Mouse (Mus musculus): ENCODE results near the gene Mapkapk2. TPM values are rescaled to one million over a fixed set of nuclear protein-coding genes. Genes with fewer than 3 reads are reported as not detected.

Gene Mapkapk2
- polyA plus RNA-seq, 1 experiment, result 120 TPM

GRCm38 (mm10) chr1:131074524-131074938, 23.1 kb downstream of the Mapkapk2 start:
- Histone ChIP-seq H3K4me1 (ENCODE audit: control insufficient read depth, insufficient read depth, low read length) (peaks cover 31% of the 10 kb centered on the region), H3K4me3 (replicated peaks; ENCODE audit: extremely low read depth, low read depth, low read length) (no peak overlapping the region)
- DNase-seq, result no peak
- TF ChIP-seq POLR2A (IDR thresholded peaks at IDR 0.05; ENCODE audit: borderline replicate concordance, extremely low read depth, low read depth, low read length), result no peak
- TF ChIP-seq CTCF (IDR thresholded peaks at IDR 0.05; ENCODE audit: insufficient read depth, low read length), result no peak
- WGBS, result 35% methylated on average over 8 of the region's 8 CpGs

GRCm38 (mm10) chr1:131072376-131072990, 25.1 kb downstream of the Mapkapk2 start:
- DNase-seq, result no peak
- no peak for TF ChIP-seq POLR2A (IDR thresholded peaks at IDR 0.05; ENCODE audit: borderline replicate concordance, extremely low read depth, low read depth, low read length)
- no peak for TF ChIP-seq CTCF (IDR thresholded peaks at IDR 0.05; ENCODE audit: insufficient read depth, low read length)
- Histone ChIP-seq H3K4me1 (ENCODE audit: control insufficient read depth, insufficient read depth, low read length) (peaks cover 22% of the 10 kb centered on the region), H3K4me3 (replicated peaks; ENCODE audit: extremely low read depth, low read depth, low read length) (no peak overlapping the region)
- 59% methylated on average over 7 of the region's 7 CpGs for WGBS

GRCm38 (mm10) chr1:131069010-131069409, 28.6 kb downstream of the Mapkapk2 start:
- WGBS, result 67% methylated on average over 7 of the region's 7 CpGs
- peaks cover 9% of the 10 kb centered on the region for H3K4me1 ChIP-seq (ENCODE audit: control insufficient read depth, insufficient read depth, low read length)
- TF ChIP-seq CTCF (IDR thresholded peaks at IDR 0.05; ENCODE audit: insufficient read depth, low read length) (no peak), POLR2A (IDR thresholded peaks at IDR 0.05; ENCODE audit: borderline replicate concordance, extremely low read depth, low read depth, low read length) (no peak)
- no peak overlapping the region for H3K4me3 ChIP-seq (replicated peaks; ENCODE audit: extremely low read depth, low read depth, low read length)
- DNase-seq, result no peak

GRCm38 (mm10) chr1:131068011-131068727, 29.5 kb downstream of the Mapkapk2 start:
- WGBS, result 71% methylated on average over 10 of the region's 10 CpGs
- Histone ChIP-seq H3K4me3 (replicated peaks; ENCODE audit: extremely low read depth, low read depth, low read length) (no peak overlapping the region), H3K4me1 (ENCODE audit: control insufficient read depth, insufficient read depth, low read length) (peaks cover 7% of the 10 kb centered on the region; the same call in 1 of the 2 replicates)
- TF ChIP-seq CTCF (IDR thresholded peaks at IDR 0.05; ENCODE audit: insufficient read depth, low read length) (no peak), POLR2A (IDR thresholded peaks at IDR 0.05; ENCODE audit: borderline replicate concordance, extremely low read depth, low read depth, low read length) (no peak)
- DNase-seq, result no peak

- DNase-seq, result no peak
- H3K4me1 ChIP-seq (ENCODE audit: control insufficient read depth, insufficient read depth, low read length), result peaks cover 31% of the 10 kb centered on the region
- no peak overlapping the region for H3K4me3 ChIP-seq (replicated peaks; ENCODE audit: extremely low read depth, low read depth, low read length)
- no peak for TF ChIP-seq CTCF (IDR thresholded peaks at IDR 0.05; ENCODE audit: insufficient read depth, low read length)
- TF ChIP-seq POLR2A (IDR thresholded peaks at IDR 0.05; ENCODE audit: borderline replicate concordance, extremely low read depth, low read depth, low read length), result no peak
- WGBS, result 59% methylated on average over 6 of the region's 6 CpGs
These were observed 33.4 kb downstream of the Mapkapk2 start for GRCm38 (mm10) chr1:131064202-131064601.

GRCm38 (mm10) chr1:131062821-131063220, 34.8 kb downstream of the Mapkapk2 start:
- WGBS, result 28% methylated on average over 6 of the region's 6 CpGs
- TF ChIP-seq CTCF (IDR thresholded peaks at IDR 0.05; ENCODE audit: insufficient read depth, low read length) (no peak), POLR2A (IDR thresholded peaks at IDR 0.05; ENCODE audit: borderline replicate concordance, extremely low read depth, low read depth, low read length) (no peak)
- DNase-seq, result no peak

GRCm38 (mm10) chr1:131061740-131062254, 35.8 kb downstream of the Mapkapk2 start:
- Histone ChIP-seq H3K4me3 (replicated peaks; ENCODE audit: extremely low read depth, low read depth, low read length) (no peak overlapping the region), H3K4me1 (ENCODE audit: control insufficient read depth, insufficient read depth, low read length) (peaks cover 32% of the 10 kb centered on the region)
- no peak for DNase-seq
- no peak for TF ChIP-seq CTCF (IDR thresholded peaks at IDR 0.05; ENCODE audit: insufficient read depth, low read length)
- no peak for TF ChIP-seq POLR2A (IDR thresholded peaks at IDR 0.05; ENCODE audit: borderline replicate concordance, extremely low read depth, low read depth, low read length)
- WGBS, result 68% methylated on average over 7 of the region's 7 CpGs

More at GRCm38 (mm10) chr1:131062821-131063220, 34.8 kb downstream of the Mapkapk2 start:
- H3K4me1 ChIP-seq (ENCODE audit: control insufficient read depth, insufficient read depth, low read length), result peaks cover 34% of the 10 kb centered on the region
- H3K4me3 ChIP-seq (replicated peaks; ENCODE audit: extremely low read depth, low read depth, low read length), result no peak overlapping the region

GRCm38 (mm10) chr1:131060290-131061253, 37.1 kb downstream of the Mapkapk2 start:
- DNase-seq, result peak; percentile 37
- H3K4me1 ChIP-seq (ENCODE audit: control insufficient read depth, insufficient read depth, low read length), result peaks cover 31% of the 10 kb centered on the region
- TF ChIP-seq CTCF (IDR thresholded peaks at IDR 0.05; ENCODE audit: insufficient read depth, low read length), result peak; percentile 39; the same call in 1 of the 2 replicates
- no peak for TF ChIP-seq POLR2A (IDR thresholded peaks at IDR 0.05; ENCODE audit: borderline replicate concordance, extremely low read depth, low read depth, low read length)
- H3K4me3 ChIP-seq (replicated peaks; ENCODE audit: extremely low read depth, low read depth, low read length), result no peak overlapping the region
- WGBS, result 48% methylated on average over 13 of the region's 13 CpGs

GRCm38 (mm10) chr1:131059841-131060240, 37.8 kb downstream of the Mapkapk2 start:
- no peak for DNase-seq
- peaks cover 31% of the 10 kb centered on the region for H3K4me1 ChIP-seq (ENCODE audit: control insufficient read depth, insufficient read depth, low read length)
- 81% methylated on average over 5 of the region's 5 CpGs for WGBS
- H3K4me3 ChIP-seq (replicated peaks; ENCODE audit: extremely low read depth, low read depth, low read length), result no peak overlapping the region
- no peak for TF ChIP-seq CTCF (IDR thresholded peaks at IDR 0.05; ENCODE audit: insufficient read depth, low read length)
- no peak for TF ChIP-seq POLR2A (IDR thresholded peaks at IDR 0.05; ENCODE audit: borderline replicate concordance, extremely low read depth, low read depth, low read length)
